Mouse (Mus musculus) lung, adult 18-20 months (tissue): ENCODE results near the gene Atad5.
"Not testable (repeated sequence)": the region's sequence is repeated elsewhere in the genome, so short reads cannot be mapped to it uniquely, and the experiment has no call there.

ENCODE experiments used
- DNase-seq, 2 experiments: peaks; one replicate each; pipeline ENCODE4 v3.0.0; 2022; ENCODE audit warnings: mixed read lengths in 2 of 2

The Atad5 gene

DNA sequence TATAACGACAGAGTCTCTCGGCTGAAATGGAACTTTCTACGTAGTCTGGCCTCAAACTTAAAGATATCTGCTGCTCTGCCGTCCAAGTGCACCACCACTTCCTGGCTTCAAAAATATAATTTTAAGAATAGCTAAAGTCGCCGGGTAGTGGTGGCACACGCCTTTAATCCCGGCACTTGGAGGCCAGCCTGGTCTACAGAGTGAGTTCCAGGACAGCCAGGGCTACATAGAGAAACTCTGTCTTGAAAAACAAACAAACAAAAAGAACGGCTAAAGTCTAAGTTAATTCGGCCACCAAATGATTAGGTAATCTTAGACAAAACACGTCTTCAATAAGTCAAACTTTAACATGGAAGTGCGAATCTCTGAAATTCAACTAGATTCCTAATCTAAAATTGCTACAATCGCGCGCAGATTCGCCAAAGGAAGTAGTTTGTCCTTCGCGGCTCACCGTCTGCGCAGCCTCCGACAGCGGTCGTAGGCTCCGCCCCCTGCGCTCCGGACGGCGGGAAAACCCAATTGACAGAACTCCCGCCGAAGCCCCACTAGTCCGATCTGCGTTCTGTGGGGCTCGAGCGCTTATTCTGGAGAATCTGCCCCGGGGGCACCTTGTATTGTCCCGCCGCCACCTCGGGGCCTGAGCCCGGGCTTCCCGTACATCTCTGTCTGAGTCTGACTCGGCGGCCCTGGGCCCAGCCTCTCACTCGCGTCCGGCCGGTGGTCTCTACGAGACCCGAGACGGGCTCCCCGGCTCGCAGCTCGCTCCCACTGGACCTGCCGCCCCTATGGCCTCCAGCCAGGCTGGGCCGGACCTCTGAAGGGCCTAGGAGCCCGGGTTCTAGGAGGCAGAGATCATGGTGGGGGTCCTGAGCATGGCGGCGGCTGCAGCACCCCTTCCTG lies at the start of gene Atad5:
TSS of gene Atad5 (plus strand) at position 484 of the 900 bp plus-strand sequence.
- DNase-seq = peak; percentile 86 to 87

DNA sequence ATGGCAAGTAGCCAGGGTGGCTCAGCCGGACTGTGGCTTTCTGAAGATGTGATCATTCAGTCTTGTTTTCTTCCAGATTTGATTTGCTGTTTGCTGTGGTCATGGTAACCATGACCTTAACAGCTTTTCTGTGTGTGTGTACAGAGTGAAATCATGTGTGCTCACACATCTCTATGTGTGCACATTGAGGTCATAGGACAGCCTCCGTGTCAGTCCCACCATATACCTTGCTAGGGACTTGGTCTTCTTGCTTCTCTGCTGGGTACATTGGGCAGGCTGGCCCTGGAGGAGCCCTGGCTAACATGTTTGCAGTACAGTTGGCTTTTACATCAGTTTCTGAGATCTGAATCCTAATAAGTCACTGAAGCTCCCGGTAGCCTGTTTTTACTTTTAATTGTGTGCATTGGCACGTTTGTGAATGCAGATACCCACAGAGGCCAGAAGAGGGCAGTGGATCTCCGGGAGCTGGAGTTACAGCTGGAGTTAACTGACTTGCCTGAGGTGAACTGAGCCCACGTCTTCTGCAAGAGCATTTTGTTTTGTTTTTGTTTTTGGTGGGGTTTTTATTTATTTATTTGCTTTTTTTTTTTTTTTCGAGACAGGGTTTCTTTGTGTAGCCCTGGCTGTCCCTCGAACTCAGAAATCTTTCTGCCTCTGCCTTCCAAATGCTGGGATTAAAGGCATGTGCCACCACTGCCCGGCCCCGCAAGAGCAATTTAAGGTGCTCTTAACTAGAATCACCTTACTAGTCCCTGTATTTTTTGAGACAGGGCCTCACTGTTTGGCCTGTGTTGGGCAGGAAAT lies 46.4 kb upstream of the Atad5 start:
- peak; percentile 62 to 63 for DNase-seq

DNA sequence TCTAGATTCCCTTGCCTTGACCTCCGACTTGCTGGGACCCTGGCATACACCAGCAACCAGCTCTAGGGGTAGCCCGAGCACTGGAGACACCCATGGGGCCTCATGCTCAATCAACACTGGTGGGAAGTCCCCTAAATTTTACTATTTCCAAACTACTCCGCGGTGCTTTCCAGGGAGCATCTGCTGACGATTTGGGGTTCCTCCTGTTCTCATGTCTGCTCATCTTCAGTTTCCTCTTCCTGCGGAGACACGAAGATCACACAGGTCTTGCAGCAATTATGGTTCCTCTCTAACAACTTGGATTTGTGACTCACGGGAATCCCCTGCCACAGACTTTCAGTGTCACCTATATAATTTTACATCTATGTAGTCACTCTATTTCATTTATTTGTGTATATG lies 45.8 kb upstream of the Atad5 start:
- DNase-seq = no peak

DNA sequence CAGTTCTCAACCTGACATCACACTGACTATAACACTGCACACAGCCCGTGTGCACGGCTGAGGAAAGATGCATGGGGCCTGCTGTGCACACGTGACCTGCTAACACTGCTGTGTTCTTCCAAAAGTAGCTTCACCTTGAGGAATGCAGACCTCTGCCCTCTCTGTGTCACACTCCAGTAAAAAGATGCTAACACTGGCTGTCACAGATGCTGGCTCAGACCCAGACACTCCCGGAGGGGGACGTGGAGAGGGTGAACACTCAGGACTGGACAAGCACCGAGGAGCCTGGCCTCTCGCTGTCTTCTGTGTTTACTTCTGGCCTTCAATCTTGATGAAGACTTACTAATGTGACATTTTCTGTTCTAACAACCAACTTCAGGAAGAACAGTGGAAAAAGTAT lies 42.3 kb upstream of the Atad5 start:
- DNase-seq = no peak

DNA sequence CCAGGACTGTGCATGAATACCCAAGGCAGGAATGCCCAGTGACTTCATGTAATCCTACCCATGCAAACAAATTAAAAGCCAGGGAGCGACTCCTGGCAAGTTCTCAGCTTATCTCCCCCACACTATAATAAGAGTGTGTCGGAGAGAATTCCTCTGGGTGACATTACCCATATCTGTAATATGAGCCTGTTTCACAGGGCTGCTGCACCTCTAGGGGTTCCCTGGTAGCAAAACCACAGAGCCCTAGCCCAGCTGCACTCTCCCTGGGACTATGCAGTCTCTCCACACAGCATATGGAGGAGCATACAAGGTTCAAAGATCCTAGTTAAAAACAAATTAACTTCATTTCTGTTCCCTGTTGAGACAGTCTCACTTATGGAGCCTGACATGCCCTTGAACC lies 39.1 kb upstream of the Atad5 start:
- DNase-seq = no peak

DNA sequence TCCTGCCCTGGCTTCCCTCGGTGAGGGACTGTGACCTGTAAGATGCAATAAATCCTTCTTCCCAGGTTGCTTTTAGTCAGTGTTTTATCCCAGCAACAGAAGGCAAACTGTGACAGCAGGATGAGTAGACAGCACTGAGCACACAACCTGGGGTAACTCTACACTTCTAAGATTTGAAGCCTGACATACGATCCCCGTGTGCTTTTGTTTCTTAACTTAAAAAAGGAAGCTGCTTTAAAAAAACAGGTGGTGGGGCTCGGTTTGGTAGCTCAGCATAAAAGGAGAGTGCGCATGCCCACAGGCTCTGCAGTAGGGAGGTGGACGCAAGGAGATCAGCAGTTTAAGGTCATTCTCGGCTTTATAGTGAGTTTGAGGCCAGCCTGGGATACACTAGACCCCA lies 36.7 kb upstream of the Atad5 start:
- no peak for DNase-seq

DNA sequence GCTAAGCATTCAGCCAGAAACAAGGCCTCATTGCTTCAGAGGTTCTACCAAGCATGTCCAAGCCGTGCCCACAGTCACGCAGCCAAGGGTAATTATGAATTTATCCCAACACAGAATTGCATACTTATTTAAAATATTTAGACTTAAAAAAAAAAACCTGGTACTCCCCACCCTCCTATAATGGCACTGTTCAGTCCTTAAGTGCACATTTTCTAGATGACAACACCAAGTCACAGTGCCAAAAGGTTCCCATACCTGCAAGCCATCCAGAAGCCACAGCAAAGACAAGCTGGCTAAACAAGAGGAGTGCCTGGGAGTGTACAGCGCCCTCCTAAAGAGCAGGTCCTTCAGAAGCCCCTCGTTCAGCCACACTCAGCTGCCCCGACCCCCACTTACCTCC lies 36.0 kb upstream of the Atad5 start:
- peak; percentile 41 to 43 for DNase-seq

DNA sequence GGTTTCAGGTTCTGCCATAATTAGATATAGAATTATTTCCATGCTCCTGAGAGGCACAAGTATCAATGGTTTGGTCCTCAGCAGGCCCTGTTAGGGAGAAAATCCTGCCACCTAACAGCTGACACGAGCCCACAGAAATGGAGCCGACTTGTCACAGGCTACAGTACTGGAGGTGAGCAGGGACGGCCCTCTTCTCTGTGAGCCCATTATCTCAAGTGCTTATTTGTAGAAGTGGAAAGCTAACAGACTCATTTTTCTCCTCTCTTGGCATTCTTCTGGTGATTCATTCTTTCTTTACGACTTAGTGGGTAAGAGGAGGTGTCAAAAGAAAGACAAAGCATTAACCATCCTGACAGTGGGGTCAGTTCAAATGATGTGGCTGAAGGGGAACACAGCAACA lies 34.5 kb upstream of the Atad5 start:
- DNase-seq = peak in 1 of 2 experiments; percentile 56

DNA sequence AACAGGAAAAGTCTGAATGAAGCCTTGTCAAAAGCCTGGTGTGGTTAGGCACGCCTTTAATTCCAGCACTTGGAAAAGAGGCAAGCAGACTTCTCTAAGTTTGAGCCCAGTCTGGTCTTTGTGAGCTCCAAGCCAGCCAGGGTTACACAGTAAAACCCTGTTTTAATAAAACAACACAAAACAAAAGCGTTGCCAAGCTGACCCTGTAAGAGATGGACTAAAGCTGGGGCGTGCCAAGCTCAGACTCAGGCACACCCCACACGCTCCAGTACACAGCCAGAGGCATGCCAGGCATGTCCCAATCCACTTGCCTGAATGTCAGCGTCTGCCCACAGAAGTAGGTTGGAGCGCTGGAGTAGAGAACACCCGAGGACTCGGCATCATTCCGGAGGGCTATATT lies 33.1 kb upstream of the Atad5 start:
- peak; percentile 74 for DNase-seq

DNA sequence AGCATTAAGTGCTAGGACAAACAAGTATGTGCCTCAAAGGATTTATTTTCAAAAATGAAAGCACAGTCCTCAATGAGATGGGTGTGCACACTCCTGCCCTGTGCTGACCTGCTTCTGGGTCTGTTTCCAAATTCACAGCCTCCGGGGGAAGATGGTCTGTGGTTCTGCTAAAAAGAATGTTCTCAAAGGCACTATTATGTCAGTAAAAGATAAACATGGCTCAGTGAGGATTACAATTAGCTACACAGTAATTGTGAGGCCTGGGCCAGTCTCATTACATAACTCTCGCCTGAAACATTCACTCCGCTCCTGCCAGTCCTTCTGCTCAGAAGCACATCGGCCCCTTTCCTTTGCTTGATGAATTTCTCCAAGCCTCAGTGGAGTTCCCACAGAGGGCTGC lies 27.0 kb upstream of the Atad5 start:
- no peak for DNase-seq

DNA sequence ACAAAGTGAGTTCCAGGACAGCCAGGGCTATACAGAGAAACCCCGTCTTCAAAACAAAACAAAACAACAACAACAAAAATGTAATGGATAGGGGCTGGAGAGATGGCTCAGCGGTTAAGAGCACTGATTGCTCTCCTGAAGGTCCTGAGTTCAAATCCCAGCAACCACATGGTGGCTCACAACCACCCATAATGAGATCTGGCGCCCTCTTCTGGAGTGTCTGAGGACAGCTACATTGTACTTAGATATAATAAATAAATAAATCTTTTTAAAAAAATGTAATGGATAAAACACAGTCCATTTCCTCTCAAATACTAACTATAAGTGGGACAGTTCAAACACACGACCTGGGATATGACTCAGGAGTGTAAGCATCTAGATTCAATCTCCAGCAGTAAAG lies 22.8 kb upstream of the Atad5 start:
- DNase-seq = not testable (repeated sequence)

DNA sequence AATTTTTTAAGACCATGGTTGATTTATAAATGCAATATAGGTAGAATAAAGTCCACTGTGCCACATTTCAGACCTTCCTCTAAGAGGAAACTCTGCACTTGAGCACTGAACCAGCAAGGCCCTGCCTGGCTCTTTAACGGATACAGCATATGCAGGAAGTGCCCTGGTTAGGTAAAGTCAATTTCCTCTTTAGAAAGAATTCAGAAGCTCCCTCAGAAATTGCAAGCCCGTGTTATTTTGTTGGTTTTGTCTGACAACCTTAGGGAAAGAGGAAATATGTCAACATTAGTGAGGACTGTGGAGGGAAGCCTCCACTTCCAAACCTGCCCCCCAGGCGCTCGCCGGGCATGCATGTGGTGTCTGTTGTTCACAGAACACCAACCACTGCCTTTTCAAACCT lies 21.6 kb upstream of the Atad5 start:
- no peak for DNase-seq

DNA sequence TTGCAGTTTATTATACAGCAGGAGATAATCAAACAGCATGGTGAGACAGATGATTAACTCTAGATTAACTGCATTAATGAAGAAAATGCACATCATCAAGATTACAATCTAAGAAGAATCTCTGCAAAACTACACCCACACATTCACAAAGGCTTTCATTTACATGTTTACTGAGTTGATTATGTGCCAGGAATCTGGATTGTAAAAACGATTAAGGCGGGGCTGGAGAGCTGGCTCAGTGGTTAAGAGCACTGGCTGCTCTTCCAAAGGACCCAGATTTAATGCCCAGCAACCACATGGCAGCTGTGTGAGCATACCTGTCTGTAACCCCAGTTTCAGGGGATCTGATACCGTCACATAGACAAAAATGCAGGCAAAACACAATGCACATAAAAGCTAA lies 19.4 kb upstream of the Atad5 start:
- DNase-seq = no peak

DNA sequence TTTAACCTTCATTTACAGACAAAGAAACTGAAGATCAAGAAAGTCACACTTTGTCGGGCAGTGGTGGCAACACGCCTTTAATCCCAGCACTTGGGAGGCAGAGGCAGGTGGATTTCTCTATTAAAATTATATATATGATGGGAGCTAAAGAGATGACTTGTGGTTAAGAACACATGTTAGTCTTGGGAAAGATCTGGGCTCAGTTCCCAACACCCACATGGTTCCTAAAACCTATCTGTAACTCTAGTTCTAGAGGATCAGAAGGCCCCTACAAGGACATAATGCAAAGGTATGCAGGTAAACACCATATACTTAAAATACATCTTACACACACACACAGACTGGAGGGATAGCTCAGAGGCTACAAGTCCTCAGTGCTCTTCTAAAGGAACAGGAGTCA lies 18.2 kb upstream of the Atad5 start:
- no peak for DNase-seq

DNA sequence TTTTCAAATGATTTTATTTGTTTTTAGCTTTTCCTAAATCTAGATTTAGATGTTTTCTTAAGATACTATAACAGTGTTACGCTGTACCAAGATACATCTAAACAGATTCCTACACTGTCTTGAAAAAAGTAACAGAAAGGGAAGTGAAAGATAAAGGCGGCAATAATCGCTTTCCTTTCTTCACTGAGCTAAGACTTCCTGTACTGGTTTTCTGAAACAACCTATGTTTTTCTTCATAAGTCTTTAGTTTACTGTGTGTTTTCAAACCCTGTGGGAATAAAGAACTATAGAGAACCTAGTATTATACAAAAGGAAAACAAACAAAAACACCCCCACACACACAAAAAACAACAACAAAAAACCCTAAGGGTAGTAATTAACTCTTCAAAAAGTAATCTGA lies 16.8 kb upstream of the Atad5 start:
- no peak for DNase-seq

DNA sequence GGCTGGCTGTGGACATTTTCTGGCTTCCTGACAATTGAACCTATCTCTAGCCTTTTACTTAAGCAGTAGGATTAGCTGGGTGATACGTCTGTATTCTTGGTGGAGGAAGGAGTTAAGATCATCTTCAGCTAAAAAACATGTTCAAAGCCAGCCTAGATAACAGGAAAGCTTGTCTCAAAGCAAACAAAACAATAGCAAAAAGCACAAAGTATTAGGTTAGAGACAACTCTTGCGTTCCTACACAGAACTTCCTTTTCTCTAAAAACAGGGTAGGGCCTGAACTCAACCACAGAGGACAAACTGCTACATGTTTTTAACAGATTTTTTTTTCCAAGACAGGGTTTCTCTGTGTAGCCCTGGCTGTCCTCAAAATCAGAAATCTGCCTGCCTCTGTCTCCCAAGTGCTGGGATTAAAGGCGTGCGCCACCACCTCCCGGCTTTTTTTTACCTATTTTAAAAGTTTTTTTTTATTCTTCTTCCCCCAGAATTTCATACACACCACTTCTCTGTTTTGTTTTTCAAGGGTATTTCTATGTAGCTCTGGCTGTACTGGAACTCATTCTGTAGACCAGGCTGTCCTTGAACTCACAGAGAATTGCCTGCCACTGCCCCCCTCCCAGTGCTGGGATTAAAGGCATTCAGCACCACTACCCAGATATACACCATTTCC lies 13.5 kb upstream of the Atad5 start:
- no peak for DNase-seq

DNA sequence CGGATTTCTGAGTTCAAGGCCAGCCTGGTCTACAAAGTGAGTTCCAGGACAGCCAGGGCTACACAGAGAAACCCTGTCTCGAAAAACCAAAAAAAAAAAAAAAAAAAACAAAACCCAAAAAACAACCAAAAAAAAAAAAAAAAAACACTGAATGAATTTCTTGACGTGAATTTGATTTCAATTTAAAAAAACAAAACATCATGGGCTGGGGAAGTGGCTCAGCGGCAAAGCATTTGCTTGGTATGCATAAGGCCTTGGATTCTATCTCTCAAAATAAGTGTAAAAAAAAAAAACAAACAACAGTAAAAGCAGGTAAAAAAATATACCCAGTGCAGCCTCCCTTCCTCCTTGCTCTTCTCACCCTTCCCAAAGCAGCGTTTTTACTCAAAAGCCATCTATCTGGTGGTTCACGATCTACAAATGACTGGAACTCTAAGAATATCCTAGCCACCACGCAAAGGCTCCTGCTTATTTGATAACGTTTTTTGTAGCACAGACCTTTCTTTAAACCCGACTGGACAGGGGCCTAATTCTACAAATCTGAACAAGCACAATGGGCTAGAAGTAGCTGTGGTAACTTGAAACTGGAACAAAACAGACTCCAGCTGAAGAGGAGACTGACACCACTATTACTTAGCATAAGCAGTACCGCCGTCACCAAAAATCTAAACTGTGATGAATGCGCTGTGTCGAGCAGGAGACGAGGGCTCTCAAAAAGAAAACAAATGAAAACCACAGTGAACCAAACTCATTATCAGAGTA lies 11.2 kb upstream of the Atad5 start:
- DNase-seq = peak in 1 of 2 experiments; percentile 54

DNA sequence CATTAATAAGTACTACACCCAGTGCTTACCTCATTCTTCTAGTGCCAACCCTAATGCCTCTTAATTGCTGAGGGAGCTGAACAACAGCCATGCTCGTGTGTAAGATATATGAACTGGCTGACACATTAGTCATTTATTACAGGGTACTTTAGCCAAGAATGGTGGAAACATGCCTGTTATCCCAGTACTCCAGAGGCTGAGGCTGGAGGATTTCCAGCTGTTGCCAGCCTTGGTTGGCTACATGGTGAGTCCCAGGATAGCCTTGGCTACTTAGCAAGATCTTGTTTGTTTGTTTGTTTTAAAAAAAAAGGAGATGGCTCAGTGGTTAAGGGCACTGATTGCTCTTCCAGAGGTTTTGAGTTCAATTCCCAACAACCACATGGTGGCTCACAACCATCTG lies 10.4 kb upstream of the Atad5 start:
- DNase-seq = no peak

DNA sequence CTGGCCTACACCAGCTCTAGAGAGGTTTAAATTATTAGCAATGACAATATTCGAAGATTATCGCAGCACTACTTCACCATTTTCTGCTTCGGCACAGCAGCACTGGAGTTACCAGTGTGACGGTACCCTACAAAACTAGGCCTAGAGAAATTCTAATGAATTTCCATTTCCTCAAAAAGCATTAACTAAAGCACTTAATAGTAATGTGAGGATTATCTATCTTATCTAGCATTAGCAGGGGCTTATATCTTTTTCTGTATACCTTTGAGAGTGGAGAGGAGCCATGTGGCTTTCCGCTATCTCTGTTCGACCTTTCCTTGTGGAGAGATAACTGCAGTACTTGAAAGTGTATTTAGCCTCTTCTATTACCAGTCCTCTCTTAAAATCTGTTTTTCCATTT lies 9.4 kb upstream of the Atad5 start:
- DNase-seq = no peak

DNA sequence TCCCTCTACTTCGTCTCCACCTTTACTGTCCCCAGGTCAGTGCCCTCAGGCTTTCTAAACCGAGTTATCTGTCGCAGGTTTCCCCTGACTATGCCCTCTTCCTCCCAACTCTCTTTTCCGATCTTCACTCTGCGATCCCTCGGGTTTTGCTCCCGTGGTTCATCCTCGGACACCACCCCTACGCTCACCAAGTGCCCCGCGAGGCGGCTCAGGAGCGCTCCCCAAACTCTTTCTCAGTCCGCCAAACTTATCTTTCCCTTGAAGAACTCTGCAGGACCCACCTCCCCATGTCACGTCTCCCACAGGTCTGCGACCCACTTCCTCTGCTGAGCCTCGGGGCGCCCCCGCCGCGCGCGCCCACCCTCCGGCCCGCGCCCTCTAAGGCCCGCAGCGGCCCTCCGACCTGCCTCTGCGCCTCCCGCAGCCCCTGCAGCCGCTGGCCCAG lies 8.8 kb upstream of the Atad5 start:
- DNase-seq = peak; percentile 35 to 45

DNA sequence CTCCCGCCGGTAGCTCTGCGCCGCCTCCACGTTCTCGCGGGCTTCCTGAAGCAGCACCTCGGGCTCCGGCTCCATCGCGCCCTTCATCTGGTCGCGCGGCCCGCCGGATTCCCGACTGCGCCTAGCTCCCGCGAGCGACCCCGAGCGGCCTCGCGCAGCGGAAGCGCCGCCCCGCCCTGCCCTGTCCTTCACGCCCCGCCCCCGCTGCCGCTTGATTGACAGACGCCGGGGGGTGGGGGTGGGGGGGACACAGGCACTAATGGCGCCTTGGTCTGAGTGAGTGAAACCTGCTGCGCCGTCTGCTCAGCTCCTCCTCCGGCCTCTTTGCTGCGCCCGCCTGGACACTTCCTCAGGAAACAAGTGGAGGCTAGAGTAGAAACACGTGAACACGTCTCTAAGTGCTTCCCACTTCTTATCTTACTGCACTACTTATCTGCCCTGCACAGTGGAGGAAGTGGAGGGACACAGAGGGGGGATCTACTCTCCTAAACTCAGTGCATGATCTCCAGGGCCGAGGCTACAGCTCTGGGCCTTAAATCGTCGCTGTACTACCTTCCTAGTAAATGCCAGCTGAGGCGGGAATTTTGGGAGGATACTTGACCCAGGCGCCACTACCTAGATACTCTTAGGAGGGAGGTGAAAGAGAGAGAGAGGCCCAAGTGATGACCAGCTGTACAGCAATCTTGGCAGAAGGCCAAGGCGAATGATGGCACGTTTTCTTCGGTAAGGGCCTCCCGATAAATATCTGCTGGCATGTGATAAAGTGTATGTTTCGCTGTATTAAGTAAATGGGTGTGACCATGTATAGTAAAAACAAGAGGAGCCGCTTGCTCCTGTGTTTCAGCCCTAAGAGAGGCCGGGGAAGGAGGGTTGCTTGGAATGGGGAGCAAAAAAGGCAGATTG lies 8.1 kb upstream of the Atad5 start, which contains the start of gene Crlf3:
TSS of gene Crlf3 (minus strand) at position 166 of the 903 bp plus-strand sequence.
- DNase-seq = peak; percentile 93 to 95
